Mouse (Mus musculus): ENCODE data around the gene Rasd2.

DNA sequence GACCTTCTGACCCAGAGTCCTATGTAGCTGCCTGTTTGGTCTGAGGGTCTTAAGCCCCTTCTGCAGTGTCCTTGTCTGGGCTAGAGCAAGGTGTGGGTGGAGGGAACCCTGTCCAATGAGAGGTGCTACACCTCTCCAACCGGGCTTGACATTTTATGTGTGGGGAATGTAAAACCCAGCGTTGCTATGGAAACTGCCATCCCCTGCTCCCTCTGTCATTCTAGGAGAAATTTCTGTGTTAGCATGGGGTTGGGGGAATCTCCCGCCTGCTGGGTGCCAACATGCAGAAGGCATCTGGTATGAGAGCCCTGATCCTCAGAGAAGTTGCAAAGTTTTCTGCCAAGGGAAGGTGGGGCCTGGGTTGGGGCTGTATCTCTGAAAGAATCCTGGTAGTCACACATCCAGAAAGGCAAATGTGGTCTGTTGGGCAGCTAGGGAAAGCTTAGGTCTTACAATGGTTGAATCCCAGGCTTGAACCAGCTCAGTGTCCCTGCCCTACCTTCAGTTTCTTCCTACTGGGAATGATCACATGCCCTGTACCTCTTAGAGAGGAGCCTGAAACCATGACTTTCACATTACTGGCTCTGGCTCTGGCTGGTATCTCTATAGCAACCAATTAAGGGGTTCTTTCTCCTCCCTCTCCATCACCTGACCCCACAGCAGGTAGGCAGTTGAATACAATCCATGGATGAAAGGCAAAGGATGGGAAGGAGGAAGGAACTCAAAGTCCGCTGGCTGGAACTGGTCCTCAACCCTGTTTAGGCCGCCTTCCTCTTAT is 14.6 kb upstream of the Rasd2 start:
- TF ChIP-seq CTCF (IDR thresholded peaks at IDR 0.05; ENCODE audit: low read depth, low read length) = no peak
- TF ChIP-seq POLR2A (IDR thresholded peaks at IDR 0.05; ENCODE audit: insufficient read depth, low read length) = no peak
- TF ChIP-seq EP300 (IDR thresholded peaks at IDR 0.05; ENCODE audit: insufficient read depth, low read depth, low read length) = no peak

Data from ES-Bruce4 (cell line).